Mouse (Mus musculus) right cerebral cortex, adult 2 months (tissue): ENCODE data around the gene Slc6a21.

Source experiments
- DNase-seq, 2 experiments: peaks; one replicate each; pipeline ENCODE4 v3.0.0; 2021 to 2022; ENCODE audit warnings: low spot score in 2 of 2

Slc6a21 gene

GRCm38 (mm10) chr7:45277136-45277760 lies at the start of gene Slc6a21:
TSS of gene Slc6a21 (plus strand) at chr7:45277513.
- DNase-seq = peak; percentile 75 to 76

- no peak for DNase-seq
Observed at GRCm38 (mm10) chr7:45228548-45228947, 48.8 kb upstream of the Slc6a21 start.

- no peak for DNase-seq
Observed at GRCm38 (mm10) chr7:45229046-45229445, 48.3 kb upstream of the Slc6a21 start.

DNA sequence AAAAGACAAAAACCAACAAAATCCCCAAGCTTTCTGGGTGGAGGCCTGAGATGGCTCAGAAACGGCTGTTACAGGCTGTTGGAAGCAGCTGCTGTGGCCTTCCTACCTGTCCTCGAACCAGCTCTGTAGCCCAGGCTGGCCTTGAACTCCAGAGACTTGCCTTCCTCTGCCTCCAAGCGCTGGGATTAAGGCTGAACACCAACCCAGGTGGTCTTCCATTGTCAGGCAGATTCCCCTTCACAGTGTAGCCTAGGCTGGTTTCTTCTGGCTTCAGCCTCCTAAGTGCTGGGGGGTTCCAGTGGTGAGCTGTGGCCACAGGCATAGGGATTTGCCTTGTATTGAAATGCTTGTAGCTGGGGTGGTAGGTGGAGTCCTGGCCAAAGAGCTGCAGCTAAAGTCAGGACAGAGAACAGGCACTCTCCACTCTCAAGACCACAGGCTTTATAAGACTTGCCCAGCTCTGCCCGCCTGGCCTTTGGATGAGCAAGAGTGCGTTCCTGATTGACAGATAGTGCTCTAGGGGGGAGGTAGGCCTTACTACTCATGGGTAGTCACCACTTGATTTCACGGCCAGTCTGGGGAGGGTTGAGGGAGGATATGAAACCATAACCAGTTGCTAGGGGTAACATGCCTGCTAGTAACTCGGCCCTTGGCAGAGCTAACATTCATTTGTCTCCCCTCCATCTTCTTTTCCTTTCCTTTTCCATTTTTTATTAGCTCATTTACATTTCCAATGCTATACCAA lies 47.7 kb upstream of the Slc6a21 start:
- DNase-seq = no peak

DNA sequence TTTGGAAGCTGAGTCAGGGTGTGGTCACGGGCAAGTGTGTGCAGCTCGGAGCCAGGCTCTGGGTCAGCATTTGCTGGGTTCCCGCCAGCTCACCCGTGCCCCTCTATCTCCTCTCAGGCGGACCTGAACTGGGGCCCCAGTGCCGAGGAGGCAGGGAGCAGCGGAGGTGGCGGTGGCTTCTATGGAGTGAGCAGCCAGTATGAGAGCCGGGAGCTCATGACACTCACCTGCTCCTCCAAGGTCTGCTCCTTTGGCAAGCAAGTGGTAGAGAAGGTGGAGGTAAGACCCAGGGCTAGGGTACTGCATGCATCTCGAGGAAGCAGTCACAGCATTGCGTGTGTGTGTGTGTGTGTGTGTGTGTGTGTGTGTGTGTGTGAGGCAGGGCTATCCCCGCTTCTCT lies 46.1 kb upstream of the Slc6a21 start:
- DNase-seq = no peak

DNA sequence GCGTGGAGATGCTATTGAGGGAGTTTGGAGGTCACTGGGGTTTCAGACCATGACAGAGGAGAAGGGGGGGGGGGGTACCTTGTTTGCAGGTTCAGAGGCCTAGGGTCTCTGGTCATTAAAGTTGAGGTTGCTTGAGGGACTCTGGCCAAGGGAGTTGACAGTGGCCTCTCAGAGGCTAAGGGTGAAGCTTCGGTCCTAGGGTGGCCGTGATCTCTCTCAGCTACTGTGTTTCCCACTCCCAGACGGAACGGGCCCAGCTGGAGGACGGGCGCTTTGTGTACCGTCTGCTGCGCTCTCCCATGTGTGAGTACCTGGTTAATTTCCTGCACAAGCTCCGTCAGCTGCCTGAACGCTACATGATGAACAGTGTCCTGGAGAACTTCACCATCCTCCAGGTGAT lies 45.4 kb upstream of the Slc6a21 start:
- DNase-seq = no peak

GRCm38 (mm10) chr7:45232716-45233465 lies 44.4 kb upstream of the Slc6a21 start:
- peak; percentile 44 to 58 for DNase-seq

GRCm38 (mm10) chr7:45233580-45234332 lies 43.6 kb upstream of the Slc6a21 start:
- peak; percentile 79 to 82 for DNase-seq

- no peak for DNase-seq
Observed at GRCm38 (mm10) chr7:45234333-45234841, 42.9 kb upstream of the Slc6a21 start.

- no peak for DNase-seq
Observed at GRCm38 (mm10) chr7:45234922-45235571, 42.3 kb upstream of the Slc6a21 start.

DNA sequence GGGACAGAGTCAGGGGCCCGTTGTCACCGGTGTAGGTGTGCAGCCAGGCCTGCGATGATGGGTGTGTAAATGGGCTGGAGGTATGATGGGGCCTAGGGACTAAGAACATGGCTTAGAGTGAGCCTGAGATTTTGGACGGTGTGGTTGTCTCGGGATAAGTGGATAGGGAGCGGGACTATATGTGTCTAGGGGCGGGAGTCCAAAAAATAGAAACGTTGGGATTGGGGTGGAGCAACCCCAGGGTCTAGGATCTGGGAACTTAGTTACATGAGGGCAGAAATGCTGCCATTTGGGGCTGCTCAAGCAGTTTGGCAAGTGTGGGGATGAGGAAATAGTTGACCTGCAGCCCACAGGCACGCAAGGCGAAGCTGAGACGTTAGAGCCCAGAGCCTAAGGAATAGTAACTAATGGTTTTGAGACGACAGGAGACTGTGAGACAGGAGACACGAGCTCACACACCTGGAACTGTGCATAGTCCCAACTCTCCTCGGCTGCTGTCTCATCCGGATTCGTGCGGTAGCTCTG lies 41.6 kb upstream of the Slc6a21 start:
- DNase-seq = no peak

GRCm38 (mm10) chr7:45237747-45238699 lies 39.3 kb upstream of the Slc6a21 start:
- no peak for DNase-seq

GRCm38 (mm10) chr7:45238723-45239496 lies 38.4 kb upstream of the Slc6a21 start, which contains the start of gene Cd37:
TSS of gene Cd37 (minus strand) at chr7:45239115.
- DNase-seq = no peak

DNA sequence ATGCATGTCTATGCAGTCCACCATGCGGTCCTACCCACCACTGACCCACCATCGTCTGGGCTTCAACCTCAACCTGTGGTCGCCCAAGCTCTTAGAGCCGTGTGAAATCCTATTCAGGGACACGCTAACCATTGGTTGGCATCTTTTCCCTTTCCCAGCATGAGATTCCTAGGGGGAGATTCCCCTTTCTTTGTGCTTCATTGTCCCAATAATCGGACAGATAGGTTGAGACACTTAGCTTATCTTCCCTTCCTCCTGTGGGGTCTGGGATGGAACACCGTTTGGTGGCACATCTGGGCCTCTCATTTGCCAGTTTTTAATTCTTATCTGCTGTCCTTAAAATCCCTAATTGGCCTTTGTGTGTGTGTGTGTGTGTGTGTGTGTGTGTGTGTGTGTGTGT lies 37.2 kb upstream of the Slc6a21 start:
- no peak for DNase-seq

DNA sequence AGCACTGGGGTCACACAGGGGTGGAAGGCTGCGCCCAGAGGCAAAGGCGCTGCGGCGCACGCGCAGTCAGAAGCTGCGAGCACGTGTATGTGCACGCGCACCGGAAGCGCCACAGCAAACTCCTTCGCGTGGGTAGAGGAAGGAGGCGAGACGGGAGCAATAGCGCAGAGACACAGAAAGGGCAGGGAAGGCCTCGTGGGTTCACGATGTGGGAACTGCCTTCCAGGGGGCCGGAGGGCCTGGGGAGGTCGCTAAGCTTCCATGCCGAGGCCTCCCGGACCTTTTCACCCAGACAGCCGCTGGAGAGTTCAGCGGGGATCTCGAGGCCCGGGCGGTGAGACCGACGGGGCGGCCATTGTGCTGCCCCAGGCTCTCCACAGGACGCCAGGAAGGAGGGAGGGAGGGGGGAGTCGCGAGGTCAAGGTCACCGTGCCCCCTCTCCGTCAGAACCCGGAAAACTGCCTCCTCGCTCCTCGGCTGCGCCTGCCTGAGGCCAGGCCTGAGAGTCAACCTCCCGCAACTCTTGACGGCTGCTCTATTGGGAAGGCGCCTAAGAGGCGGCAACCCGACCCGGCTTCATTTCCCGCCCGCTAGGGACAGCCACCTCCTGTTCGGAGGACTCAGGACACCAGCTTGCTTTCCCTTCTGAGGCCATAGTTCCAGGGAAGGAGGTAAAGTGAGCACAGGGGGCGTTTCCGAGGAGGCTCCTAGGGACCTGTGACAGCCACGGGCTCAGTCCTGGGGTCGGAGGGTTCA lies 36.5 kb upstream of the Slc6a21 start, which contains the start of gene Slc6a16:
Gene Slc6a16, plus strand, starts transcription at position 453 of the 756 bp plus-strand sequence.
- DNase-seq = peak; percentile 53 to 55

DNA sequence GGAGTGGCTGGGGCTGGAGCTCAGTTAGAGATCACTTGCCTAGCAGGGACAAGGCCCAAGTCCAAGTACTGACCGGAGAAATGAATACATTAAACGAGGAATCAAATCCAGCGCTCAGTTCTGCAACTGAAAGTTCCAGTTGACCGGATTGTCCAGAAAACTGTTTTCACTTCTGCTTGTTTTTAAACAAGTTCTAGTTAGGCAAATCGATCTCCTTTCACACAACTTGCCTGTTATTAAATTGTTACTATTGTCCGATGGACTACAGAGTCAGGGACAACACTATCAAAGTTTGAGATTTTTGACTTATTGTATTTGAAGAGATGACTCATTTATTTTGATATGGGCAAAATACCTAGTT lies 35.9 kb upstream of the Slc6a21 start:
- no peak for DNase-seq

DNA sequence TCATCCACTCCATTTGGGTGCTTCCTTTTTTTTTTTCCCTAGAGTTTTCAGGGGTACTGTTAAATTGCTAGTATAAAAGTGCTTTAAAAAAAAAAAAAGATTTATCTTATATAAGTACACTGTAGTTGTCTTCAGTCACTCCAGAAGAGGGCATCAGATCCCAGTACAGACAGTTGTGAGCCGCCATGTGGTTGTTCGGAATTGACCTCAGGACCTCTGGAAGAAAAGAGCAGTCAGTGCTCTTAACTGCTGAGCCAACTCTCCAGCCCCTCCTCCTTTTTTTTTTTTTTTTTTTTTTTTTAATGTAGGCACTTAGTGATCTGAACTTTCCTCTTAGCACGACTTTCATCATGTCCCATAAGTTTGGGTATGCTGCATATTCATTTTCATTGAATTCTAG lies 29.6 kb upstream of the Slc6a21 start:
- no peak for DNase-seq

GRCm38 (mm10) chr7:45253806-45254205 lies 23.5 kb upstream of the Slc6a21 start:
- no peak for DNase-seq
